Mouse (Mus musculus) MEL (cell line): Measurements from ENCODE around the gene Dgat2. TPM values are rescaled to one million over a fixed set of nuclear protein-coding genes. Genes with fewer than 3 reads are reported as not detected.
A peak's percentile ranks its signal among the peaks of the same experiment; 100 is the strongest.

Source experiments
- DNase-seq: peaks from one replicate; pipeline ENCODE4 v3.0.0; 2011; ENCODE audit warnings: low read depth, low spot score
- H3K27ac ChIP-seq: 2 replicates; pipeline ENCODE4 v1.5.1; 2012; ENCODE audit warnings: low read depth, mild to moderate bottlenecking, control low read depth, low read length, moderate library complexity; ENCODE audit not compliant: control insufficient read depth
- H3K27me3 ChIP-seq, 2 experiments: fragments of 150-350 bp in 1 of 2; sonication (generic) in 1 of 2; 2 replicates each; pipeline ENCODE4 v1.6.1; 2012; ENCODE audit warnings: low read length in 2 of 2, mild to moderate bottlenecking in 2 of 2, improper control_type of control experiment in 1 of 2, moderate library complexity in 1 of 2; ENCODE audit not compliant: insufficient read depth in 2 of 2, control insufficient read depth in 1 of 2
- H3K36me3 ChIP-seq, 2 experiments: 2 replicates each; pipeline ENCODE4 v1.6.1; 2012 to 2014; ENCODE audit warnings: low read length in 2 of 2, improper control_type of control experiment in 1 of 2, inconsistent platforms in 1 of 2, mild to moderate bottlenecking in 1 of 2; ENCODE audit not compliant: insufficient read depth in 2 of 2, control insufficient read depth in 1 of 2
- H3K4me1 ChIP-seq, 2 experiments: fragments of 150-350 bp in 1 of 2; sonication (generic) in 1 of 2; 2 replicates each; pipeline ENCODE4 v1.6.1; 2012; ENCODE audit warnings: low read length in 2 of 2, improper control_type of control experiment in 1 of 2, mild to moderate bottlenecking in 1 of 2; ENCODE audit not compliant: insufficient read depth in 2 of 2, control insufficient read depth in 1 of 2
- H3K4me3 ChIP-seq, 2 experiments: fragments of 150-350 bp in 1 of 2; sonication (generic) in 1 of 2; 2 replicates each; pipeline ENCODE4 v1.5.1; 2012; ENCODE audit warnings: low read depth in 2 of 2, low read length in 2 of 2, mild to moderate bottlenecking in 2 of 2, moderate library complexity in 2 of 2, control low read depth in 1 of 2, improper control_type of control experiment in 1 of 2; ENCODE audit not compliant: control insufficient read depth in 1 of 2, insufficient read depth in 1 of 2
- H3K79me2 ChIP-seq: 2 replicates; pipeline ENCODE4 v1.6.1; 2012; ENCODE audit warnings: mild to moderate bottlenecking, low read length, moderate library complexity; ENCODE audit not compliant: control insufficient read depth, poor library complexity, insufficient read depth
- H3K9ac ChIP-seq: 2 replicates; pipeline ENCODE4 v1.6.1; 2012; ENCODE audit warnings: low read depth, mild to moderate bottlenecking, control low read depth, low read length, moderate library complexity; ENCODE audit not compliant: control insufficient read depth, poor library complexity, severe bottlenecking
- H3K9me3 ChIP-seq: fragments of 150-350 bp; sonication (generic); replicated peaks from 2 replicates; pipeline ENCODE4 v1.6.1; 2012; ENCODE audit warnings: mild to moderate bottlenecking, low read length, improper control_type of control experiment, moderate library complexity; ENCODE audit not compliant: insufficient read depth
- CHD1 ChIP-seq: IDR thresholded peaks from 2 replicates; pipeline ENCODE4 v1.6.1; 2012; ENCODE audit warnings: low read depth, mild to moderate bottlenecking, inconsistent platforms, low read length, improper control_type of control experiment
- E2F4 ChIP-seq: IDR thresholded peaks from 2 replicates; pipeline ENCODE4 v1.6.1; 2011; ENCODE audit warnings: low read depth, low read length, improper control_type of control experiment, borderline replicate concordance
- ETS1 ChIP-seq: IDR thresholded peaks from 2 replicates; pipeline ENCODE4 v1.6.1; 2012; ENCODE audit warnings: low read depth, mild to moderate bottlenecking, inconsistent platforms, low read length, improper control_type of control experiment, moderate library complexity
- GABPA ChIP-seq: IDR thresholded peaks from 2 replicates; pipeline ENCODE4 v1.6.1; 2012; ENCODE audit warnings: low read depth, mild to moderate bottlenecking, inconsistent platforms, low read length, improper control_type of control experiment, moderate library complexity
- GATA1 ChIP-seq: IDR thresholded peaks from 2 replicates; pipeline ENCODE4 v1.6.1; 2011; ENCODE audit warnings: low read depth, low read length, improper control_type of control experiment
- HCFC1 ChIP-seq: IDR thresholded peaks from 2 replicates; pipeline ENCODE4 v1.6.1; 2012; ENCODE audit warnings: low read depth, mild to moderate bottlenecking, inconsistent platforms, low read length, improper control_type of control experiment, moderate library complexity
- JUND ChIP-seq: IDR thresholded peaks from 2 replicates; pipeline ENCODE4 v1.6.1; 2011; ENCODE audit warnings: low read depth, mild to moderate bottlenecking, improper control_type of control experiment, low read length
- KAT2A ChIP-seq: conservative IDR thresholded peaks from 2 replicates; pipeline ENCODE4 v1.6.1; 2012; ENCODE audit warnings: low read depth, low read length, improper control_type of control experiment, inconsistent platforms
- MEF2A ChIP-seq: IDR thresholded peaks from 2 replicates; pipeline ENCODE4 v1.6.1; 2014; ENCODE audit warnings: low read depth, mild to moderate bottlenecking, inconsistent platforms, low read length, improper control_type of control experiment; ENCODE audit not compliant: poor library complexity, insufficient replicate concordance, severe bottlenecking; ENCODE audit errors: extremely low read depth
- MXI1 ChIP-seq: IDR thresholded peaks from 2 replicates; pipeline ENCODE4 v1.6.1; 2011; ENCODE audit warnings: mild to moderate bottlenecking, low read depth, low read length, improper control_type of control experiment
- MYB ChIP-seq: IDR thresholded peaks from 2 replicates; pipeline ENCODE4 v1.6.1; 2011; ENCODE audit warnings: mild to moderate bottlenecking, low read depth, low read length, improper control_type of control experiment
- MYC ChIP-seq: IDR thresholded peaks from 2 replicates; pipeline ENCODE4 v1.6.1; 2011; ENCODE audit warnings: low read depth, mild to moderate bottlenecking, low read length, improper control_type of control experiment, moderate library complexity
- RAD21 ChIP-seq: IDR thresholded peaks from 2 replicates; pipeline ENCODE4 v1.6.1; 2011; ENCODE audit warnings: mild to moderate bottlenecking, low read depth, low read length, improper control_type of control experiment
- RCOR1 ChIP-seq: IDR thresholded peaks from 2 replicates; pipeline ENCODE4 v1.6.1; 2012; ENCODE audit warnings: low read depth, mild to moderate bottlenecking, inconsistent platforms, low read length, improper control_type of control experiment
- TBP ChIP-seq: IDR thresholded peaks from 2 replicates; pipeline ENCODE4 v1.8.0; 2011; ENCODE audit warnings: low read depth, low read length, improper control_type of control experiment
- TCF12 ChIP-seq: IDR thresholded peaks from 2 replicates; pipeline ENCODE4 v1.6.1; 2014; ENCODE audit warnings: low read depth, mild to moderate bottlenecking, inconsistent platforms, low read length, improper control_type of control experiment, moderate library complexity
- USF1 ChIP-seq: IDR thresholded peaks from 2 replicates; pipeline ENCODE4 v1.6.1; 2014; ENCODE audit warnings: low read depth, mild to moderate bottlenecking, inconsistent platforms, low read length, improper control_type of control experiment, moderate library complexity
- USF2 ChIP-seq, 2 experiments: IDR thresholded peaks; 2 replicates each; pipeline ENCODE4 v1.6.1; 2011 to 2012; ENCODE audit warnings: improper control_type of control experiment in 2 of 2, low read length in 2 of 2, borderline replicate concordance in 1 of 2, inconsistent platforms in 1 of 2, low read depth in 1 of 2, mild to moderate bottlenecking in 1 of 2; ENCODE audit not compliant: insufficient read depth in 1 of 2
- ZKSCAN1 ChIP-seq: IDR thresholded peaks from 2 replicates; pipeline ENCODE4 v1.6.1; 2012; ENCODE audit warnings: low read depth, mild to moderate bottlenecking, inconsistent platforms, low read length, improper control_type of control experiment, moderate library complexity
- ZMIZ1 ChIP-seq: IDR thresholded peaks from 2 replicates; pipeline ENCODE4 v1.6.1; 2012; ENCODE audit warnings: low read depth, mild to moderate bottlenecking, inconsistent platforms, low read length, improper control_type of control experiment, moderate library complexity
- ZNF384 ChIP-seq: IDR thresholded peaks from 2 replicates; pipeline ENCODE4 v1.6.1; 2012; ENCODE audit warnings: low read depth, mild to moderate bottlenecking, inconsistent platforms, low read length, improper control_type of control experiment
- polyA plus RNA-seq, 2 experiments: library from polyadenylated mRNA; stranded (reverse) in 1 of 2; unstranded in 1 of 2; fragments of >175 nt in 1 of 2; fragments of >200 nt in 1 of 2; gene quantifications; 2 replicates each; pipeline versions ENCODE4 v1.2.1 to v1.2.4; 2012; ENCODE audit warnings: low replicate concordance in 2 of 2, low read depth in 1 of 2; ENCODE audit not compliant: insufficient read length in 2 of 2, insufficient read depth in 1 of 2, missing spikeins in 1 of 2
- total RNA-seq: library from RNA; depleted of rRNA; stranded (reverse); fragments of 300-350 nt; gene quantifications from 2 replicates; pipeline ENCODE4 v1.2.3, GENCODE M21; 2012

The Dgat2 gene
- total and polyA plus RNA-seq, 3 experiments: 4.1 to 7.7 TPM; not detected in 1

GRCm38 (mm10) chr7:99158904-99159303, 23.6 kb downstream of the Dgat2 start:
- Histone ChIP-seq H3K4me3 (no peak overlapping the region), H3K9me3 (no peaks in the 10 kb centered on the region), H3K4me1 (peaks cover 1 to 13% of the 10 kb centered on the region in 2 experiments; a peak in 2 of 4 replicates), H3K9ac (no peak overlapping the region), H3K36me3 (0 out of 4 replicates have a peak, but pooled peaks cover 0 to 4% of the 10 kb centered on the region in 2 experiments), H3K79me2 (no peaks in the 10 kb centered on the region), H3K27ac (no peak overlapping the region), H3K27me3 (no peaks in the 10 kb centered on the region)
- peak; percentile 42 for DNase-seq
- TF ChIP-seq RAD21 (no peak), MYB (no peak)

GRCm38 (mm10) chr7:99158011-99158410, 24.5 kb downstream of the Dgat2 start:
- 0 out of 4 replicates have a peak, but pooled peaks cover 0 to 4% of the 10 kb centered on the region in 2 experiments for H3K36me3 ChIP-seq
- no peak overlapping the region for H3K9ac ChIP-seq
- H3K79me2 ChIP-seq: no peaks in the 10 kb centered on the region
- peaks cover 1 to 11% of the 10 kb centered on the region in 2 experiments; a peak in 2 of 4 replicates for H3K4me1 ChIP-seq
- no peak overlapping the region for H3K27ac ChIP-seq
- H3K4me3 ChIP-seq: no peak overlapping the region
- no peaks in the 10 kb centered on the region for H3K27me3 ChIP-seq
- no peaks in the 10 kb centered on the region for H3K9me3 ChIP-seq
- DNase-seq: no peak
- TF ChIP-seq ZMIZ1: no peak
- TF ChIP-seq ZKSCAN1: no peak
- TF ChIP-seq RCOR1: no peak
- no peak for TF ChIP-seq GABPA
- TF ChIP-seq HCFC1: no peak
- TF ChIP-seq ZNF384: no peak
- TF ChIP-seq E2F4: no peak
- no peak for TF ChIP-seq MYB
- no peak for TF ChIP-seq KAT2A
- no peak for TF ChIP-seq USF1
- no peak for TF ChIP-seq CHD1
- no peak for TF ChIP-seq MEF2A
- no peak for TF ChIP-seq TCF12
- TF ChIP-seq MYC: no peak
- no peak for TF ChIP-seq USF2 (IDR thresholded peaks at IDR 0.05; ENCODE audit: borderline replicate concordance in 1 of 2, insufficient read depth in 1 of 2, low read depth in 1 of 2, low read length in 2 of 2)
- no peak for TF ChIP-seq GATA1
- TF ChIP-seq TBP: no peak
- TF ChIP-seq MXI1: no peak
- no peak for TF ChIP-seq ETS1
- TF ChIP-seq JUND: no peak
